Comparison of ENCODE assay signal across 8 mouse cellular contexts in genomic region chr7:80369967-80370431, GRCm38 (mm10). TPM values are rescaled to one million over a fixed set of nuclear protein-coding genes. Genes with fewer than 3 reads are reported as not detected.
DNase-seq lines count a peak whose midpoint lies in the region; ATAC-seq lines count a peak whose summit lies in the region.

No protein-coding gene starts in this region.

- no peak for DNase-seq in kidney, postnatal 36 days
- DNase-seq in T-cell, adult 2 months (ENCODE audit: low spot score), result peak; percentile 22
- no peak for DNase-seq in midbrain, embryonic 11.5 days (ENCODE audit: low spot score, missing footprints)
- DNase-seq in left cerebral cortex, postnatal 10 days (ENCODE audit: extremely low spot score in 1 of 2, low spot score in 2 of 2), result no peak
- DNase-seq in frontal cortex, adult 2 months (ENCODE audit: extremely low spot score in 1 of 2, low spot score in 1 of 2), result no peak

- intact Hi-C loops in left cerebral cortex, postnatal 10 days (cut with DNase I), result no loop called here

- peak overlapping the region; percentile 80 for H3K4me3 ChIP-seq in kidney, embryonic 16.5 days (ENCODE audit: low read length)
- peak overlapping the region; percentile 92 for H3K4me3 ChIP-seq in hindbrain, embryonic 12.5 days
- H3K4me3 ChIP-seq in midbrain, embryonic 11.5 days (ENCODE audit: low read depth, low read length), result peak overlapping the region; percentile 86

- peaks cover 26% of the 10 kb centered on the region for H3K4me1 ChIP-seq in kidney, embryonic 16.5 days (ENCODE audit: insufficient read depth, low read length)
- H3K4me1 ChIP-seq in hindbrain, embryonic 12.5 days, result peaks cover 16% of the 10 kb centered on the region
- H3K4me1 ChIP-seq in midbrain, embryonic 11.5 days (ENCODE audit: control insufficient read depth, insufficient read depth, low read length), result peaks cover 11% of the 10 kb centered on the region

- H3K36me3 ChIP-seq in kidney, embryonic 16.5 days (ENCODE audit: insufficient read depth, low read length), result peaks cover 25% of the 10 kb centered on the region; the same call in 1 of the 2 replicates
- peaks cover 31% of the 10 kb centered on the region for H3K36me3 ChIP-seq in hindbrain, embryonic 12.5 days
- peaks cover 5% of the 10 kb centered on the region; the same call in 1 of the 2 replicates for H3K36me3 ChIP-seq in midbrain, embryonic 11.5 days (ENCODE audit: control insufficient read depth, insufficient read depth, low read length)

- peak; percentile 18; the same call in 1 of the 2 replicates for ATAC-seq in kidney, embryonic 16.5 days (ENCODE audit: low FRiP score, low TSS enrichment)
- no peak for ATAC-seq in hindbrain, embryonic 12.5 days (ENCODE audit: low FRiP score)
- no peak for ATAC-seq in midbrain, embryonic 11.5 days (ENCODE audit: low FRiP score)
- ATAC-seq in erythroid progenitor cell, adult 5-6 weeks (replicated peaks; ENCODE audit: low FRiP score, poor library complexity, severe bottlenecking), result no peak

- peak overlapping the region; percentile 87 for H3K9ac ChIP-seq in kidney, embryonic 16.5 days (replicated peaks; ENCODE audit: low read length)
- H3K9ac ChIP-seq in hindbrain, embryonic 12.5 days, result peak overlapping the region; percentile 97
- peak overlapping the region; percentile 84 for H3K9ac ChIP-seq in midbrain, embryonic 11.5 days (ENCODE audit: low read length)

- 28% methylated on average over 4 of the region's 4 CpGs for WGBS in kidney, embryonic 16.5 days
- 61% methylated on average over 4 of the region's 4 CpGs for WGBS in hindbrain, embryonic 12.5 days
- WGBS in midbrain, embryonic 11.5 days, result 64% methylated on average over 4 of the region's 4 CpGs

- H3K27ac ChIP-seq in kidney, embryonic 16.5 days (ENCODE audit: low read length), result peak overlapping the region; percentile 87
- peak overlapping the region; percentile 84; the same call in 1 of the 2 replicates for H3K27ac ChIP-seq in hindbrain, embryonic 12.5 days
- H3K27ac ChIP-seq in midbrain, embryonic 11.5 days (ENCODE audit: low read depth, low read length), result no peak overlapping the region

- peak overlapping the region; percentile 75 for H3K4me2 ChIP-seq in kidney, embryonic 16.5 days (replicated peaks; ENCODE audit: low read depth, low read length)
- peak overlapping the region; percentile 74 for H3K4me2 ChIP-seq in hindbrain, embryonic 12.5 days (replicated peaks)
- peak overlapping the region; percentile 58 for H3K4me2 ChIP-seq in midbrain, embryonic 11.5 days

- no peaks in the 10 kb centered on the region for H3K27me3 ChIP-seq in kidney, embryonic 16.5 days (ENCODE audit: insufficient read depth, low read length)
- H3K27me3 ChIP-seq in hindbrain, embryonic 12.5 days, result no peaks in the 10 kb centered on the region; the same call in 1 of the 2 replicates
- no peaks in the 10 kb centered on the region for H3K27me3 ChIP-seq in midbrain, embryonic 11.5 days (ENCODE audit: control insufficient read depth, insufficient read depth, low read length)

- H3K9me3 ChIP-seq in kidney, embryonic 16.5 days (ENCODE audit: low read length), result no peaks in the 10 kb centered on the region
- no peaks in the 10 kb centered on the region for H3K9me3 ChIP-seq in hindbrain, embryonic 12.5 days (replicated peaks)
- no peaks in the 10 kb centered on the region for H3K9me3 ChIP-seq in midbrain, embryonic 11.5 days (ENCODE audit: control insufficient read depth, low read length)

RNA-seq across cellular contexts. Expression of gene Man2a2, which starts 1.2 kb away (rescaled TPM):
- polyA plus RNA-seq in kidney, embryonic 16.5 days (2015; fragmentation: Nextera tagmentation; extraction: Ambion mirVana), result 16.6 and 19.1 TPM in 2 replicates
- polyA plus RNA-seq in hindbrain, embryonic 12.5 days (2016; fragmentation: Nextera tagmentation; extraction: Ambion mirVana), result 27.2 and 30.9 TPM in 2 replicates
- 5.8 and 6.9 TPM in 2 replicates for polyA plus RNA-seq in midbrain, embryonic 11.5 days (2014; fragmentation: Nextera tagmentation; extraction: Ambion mirVana)
- 100 to 1,000 TPM; 106 to 108 TPM for total RNA-seq in left cerebral cortex, postnatal 10 days (2021)
- 6.5 and 13.0 TPM in 2 replicates for total RNA-seq in erythroid progenitor cell, adult 5-6 weeks (2015; ENCODE audit: low replicate concordance)
- 5.1 and 7.8 TPM in 2 replicates for total RNA-seq in erythroid progenitor cell, adult 5-6 weeks (2017; ENCODE audit: low replicate concordance)
- polyA plus RNA-seq in frontal cortex, adult 2 months (2012; rRNA removed), result 123 and 129 TPM in 2 replicates

RNA-seq across cellular contexts. Expression of gene Fes, which starts 17.7 kb away (rescaled TPM):
- polyA plus RNA-seq in kidney, embryonic 16.5 days (2015; fragmentation: Nextera tagmentation; extraction: Ambion mirVana), result 16.8 and 18.3 TPM in 2 replicates
- polyA plus RNA-seq in hindbrain, embryonic 12.5 days (2016; fragmentation: Nextera tagmentation; extraction: Ambion mirVana), result 10.2 and 11.8 TPM in 2 replicates
- 7.3 and 7.6 TPM in 2 replicates for polyA plus RNA-seq in midbrain, embryonic 11.5 days (2014; fragmentation: Nextera tagmentation; extraction: Ambion mirVana)
- 1 to 10 TPM; 4.7 to 5.3 TPM for total RNA-seq in left cerebral cortex, postnatal 10 days (2021)
- total RNA-seq in erythroid progenitor cell, adult 5-6 weeks (2015; ENCODE audit: low replicate concordance), result 31.0 and 53.2 TPM in 2 replicates
- total RNA-seq in erythroid progenitor cell, adult 5-6 weeks (2017; ENCODE audit: low replicate concordance), result 9.1 and 17.2 TPM in 2 replicates
- 5.4 and 6.1 TPM in 2 replicates for polyA plus RNA-seq in frontal cortex, adult 2 months (2012; rRNA removed)

RNA-seq across cellular contexts. Expression of gene Hddc3, which starts 27.1 kb away (rescaled TPM):
- 22.6 and 23.8 TPM in 2 replicates for polyA plus RNA-seq in kidney, embryonic 16.5 days (2015; fragmentation: Nextera tagmentation; extraction: Ambion mirVana)
- 20.2 and 22.0 TPM in 2 replicates for polyA plus RNA-seq in hindbrain, embryonic 12.5 days (2016; fragmentation: Nextera tagmentation; extraction: Ambion mirVana)
- polyA plus RNA-seq in midbrain, embryonic 11.5 days (2014; fragmentation: Nextera tagmentation; extraction: Ambion mirVana), result 25.6 and 26.9 TPM in 2 replicates
- 10 to 100 TPM; 38.3 to 45.8 TPM for total RNA-seq in left cerebral cortex, postnatal 10 days (2021)
- 1.3 and 24.9 TPM in 2 replicates for total RNA-seq in erythroid progenitor cell, adult 5-6 weeks (2015; ENCODE audit: low replicate concordance)
- 4.4 TPM in 1 of 2 replicates, not detected in the other for total RNA-seq in erythroid progenitor cell, adult 5-6 weeks (2017; ENCODE audit: low replicate concordance)
- polyA plus RNA-seq in frontal cortex, adult 2 months (2012; rRNA removed), result 46.8 and 61.2 TPM in 2 replicates

RNA-seq across cellular contexts. Expression of gene Unc45a, which starts 29.2 kb away (rescaled TPM):
- 46.5 and 48.2 TPM in 2 replicates for polyA plus RNA-seq in kidney, embryonic 16.5 days (2015; fragmentation: Nextera tagmentation; extraction: Ambion mirVana)
- 56.2 and 60.6 TPM in 2 replicates for polyA plus RNA-seq in hindbrain, embryonic 12.5 days (2016; fragmentation: Nextera tagmentation; extraction: Ambion mirVana)
- polyA plus RNA-seq in midbrain, embryonic 11.5 days (2014; fragmentation: Nextera tagmentation; extraction: Ambion mirVana), result 28.8 and 30.4 TPM in 2 replicates
- 10 to 100 TPM; 52.5 to 54.1 TPM for total RNA-seq in left cerebral cortex, postnatal 10 days (2021)
- 1.4 and 2.5 TPM in 2 replicates for total RNA-seq in erythroid progenitor cell, adult 5-6 weeks (2015; ENCODE audit: low replicate concordance)
- total RNA-seq in erythroid progenitor cell, adult 5-6 weeks (2017; ENCODE audit: low replicate concordance), result 2.2 and 14.5 TPM in 2 replicates
- 51.4 and 52.5 TPM in 2 replicates for polyA plus RNA-seq in frontal cortex, adult 2 months (2012; rRNA removed)

RNA-seq across cellular contexts. Expression of gene Furin, which starts 35.2 kb away (rescaled TPM):
- 13.4 and 13.7 TPM in 2 replicates for polyA plus RNA-seq in kidney, embryonic 16.5 days (2015; fragmentation: Nextera tagmentation; extraction: Ambion mirVana)
- 6.1 and 6.9 TPM in 2 replicates for polyA plus RNA-seq in hindbrain, embryonic 12.5 days (2016; fragmentation: Nextera tagmentation; extraction: Ambion mirVana)
- 2.7 TPM in 2 replicates for polyA plus RNA-seq in midbrain, embryonic 11.5 days (2014; fragmentation: Nextera tagmentation; extraction: Ambion mirVana)
- total RNA-seq in left cerebral cortex, postnatal 10 days (2021), result 10 to 100 TPM; 44.8 TPM
- 22.7 and 51.1 TPM in 2 replicates for total RNA-seq in erythroid progenitor cell, adult 5-6 weeks (2015; ENCODE audit: low replicate concordance)
- 24.6 and 28.2 TPM in 2 replicates for total RNA-seq in erythroid progenitor cell, adult 5-6 weeks (2017; ENCODE audit: low replicate concordance)
- 24.2 and 26.3 TPM in 2 replicates for polyA plus RNA-seq in frontal cortex, adult 2 months (2012; rRNA removed)
